In the genomic region with DNA sequence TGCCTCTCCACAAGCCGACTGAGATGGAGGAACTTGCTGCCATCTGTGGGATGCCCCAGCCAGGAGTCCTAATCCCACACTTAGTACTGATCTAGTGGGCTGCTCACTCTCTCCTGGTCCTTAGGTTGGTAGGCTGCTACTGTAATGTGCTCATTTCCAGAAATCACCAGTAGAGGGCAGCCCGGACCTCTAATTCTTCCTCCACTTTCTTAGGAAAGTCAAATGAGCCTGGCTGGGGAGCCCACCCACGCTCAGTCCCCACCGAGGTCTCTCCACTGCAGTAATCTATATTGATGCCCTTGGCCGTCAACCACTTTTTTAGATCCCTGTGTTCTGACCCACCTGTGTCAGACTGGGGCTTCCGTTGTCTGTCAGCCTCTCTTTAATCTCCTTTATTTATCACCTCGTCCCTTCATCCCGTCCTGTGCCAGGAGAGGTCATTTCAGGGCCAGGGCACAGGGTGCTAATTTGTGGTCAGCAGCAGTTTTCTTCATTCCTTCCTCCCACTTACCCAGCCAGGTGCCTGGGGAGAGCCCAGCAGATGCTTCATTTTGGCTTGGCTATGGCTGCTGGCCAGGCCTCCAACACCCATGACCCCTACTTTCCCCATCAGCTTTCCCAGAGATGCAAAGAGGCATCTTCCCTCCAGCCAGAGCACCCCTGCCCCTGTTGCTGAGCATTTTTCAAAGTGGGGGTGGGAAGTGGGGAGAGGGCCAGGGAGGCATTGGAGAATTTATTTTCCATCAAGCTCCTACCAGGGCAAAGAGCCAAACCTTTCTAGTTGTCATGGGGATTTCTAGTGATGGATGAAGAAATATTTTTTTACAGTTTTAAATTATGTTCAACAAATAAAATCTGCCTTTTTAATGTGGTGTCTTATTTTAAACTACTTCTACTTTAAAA, we compare ENCODE assay signal across 7 mouse cellular contexts. TPM values are rescaled to one million over a fixed set of nuclear protein-coding genes. Genes with fewer than 3 reads are reported as not detected.
A peak's percentile ranks its signal among the peaks of the same experiment; 100 is the strongest.
DNase-seq lines count a peak whose midpoint lies in the region; ATAC-seq and TF ChIP-seq lines count a peak whose summit lies in the region.

No protein-coding gene starts in this region.

- H3K27me3 ChIP-seq in lung, embryonic 14.5 days (ENCODE audit: insufficient read depth, low read length), result peaks cover 5% of the 10 kb centered on the region; the same call in 1 of the 2 replicates

- H3K4me1 ChIP-seq in lung, embryonic 14.5 days (ENCODE audit: insufficient read depth), result peaks cover 5% of the 10 kb centered on the region; the same call in 1 of the 2 replicates

- no peak overlapping the region for H3K4me3 ChIP-seq in lung, embryonic 14.5 days (ENCODE audit: low read depth, low read length)

- intact Hi-C loops in heart, postnatal 10 days (cut with DNase I), result loop anchor here (1.0 to 5.0 kb wide), 5 partner anchors 83 to 350 kb away; no protein-coding TSS in a partner anchor

- H3K9ac ChIP-seq in lung, embryonic 14.5 days, result no peak overlapping the region

- no peaks in the 10 kb centered on the region for H3K9me3 ChIP-seq in lung, embryonic 14.5 days (ENCODE audit: low read depth, low read length)

- peaks cover 24% of the 10 kb centered on the region for H3K36me3 ChIP-seq in lung, embryonic 14.5 days (ENCODE audit: insufficient read depth)

- WGBS in lung, embryonic 14.5 days, result 14% methylated on average over 8 of the region's 8 CpGs

- H3K4me2 ChIP-seq in lung, embryonic 14.5 days, result no peak overlapping the region

- peak; percentile 68 for DNase-seq in ES-CJ7 (ENCODE audit: low read depth, low spot score)
- DNase-seq in adrenal gland, adult 2 months, result peak; percentile 61
- DNase-seq in heart, postnatal 10 days, result peak; percentile 84 to 90
- peak; percentile 65 to 86 for DNase-seq in kidney, postnatal 36 days
- peak; percentile 95 for DNase-seq in lung, embryonic 14.5 days
- peak; percentile 72 for DNase-seq in ovary, postnatal 14 days (ENCODE audit: low spot score)

- H3K27ac ChIP-seq in lung, embryonic 14.5 days (ENCODE audit: low read depth), result no peak overlapping the region

- TF ChIP-seq CTCF in lung, embryonic 14.5 days (IDR thresholded peaks at IDR 0.05; ENCODE audit: low read depth), result peak; percentile 81

- 0 out of 2 replicates have a peak, but pooled peaks have one; percentile 46 for ATAC-seq in erythroblast, adult 5-6 weeks (replicated peaks; ENCODE audit: low FRiP score, poor library complexity, severe bottlenecking)
- peak; percentile 58 for ATAC-seq in lung, embryonic 14.5 days (ENCODE audit: insufficient read depth)

RNA-seq across cellular contexts. Expression of a gene that starts 5.2 kb away (rescaled TPM):
- total RNA-seq in adrenal gland, adult 2 months (2021), result 1 to 10 TPM; 5.5 to 7.7 TPM
- polyA plus RNA-seq in adrenal gland, adult 2 months (2012; rRNA removed), result 14.1 and 16.4 TPM in 2 replicates
- total RNA-seq in erythroblast, adult 5-6 weeks (2015; ENCODE audit: low replicate concordance), result not detected in 2 replicates
- total RNA-seq in erythroblast, adult 5-6 weeks (2017; ENCODE audit: low replicate concordance), result not detected in 2 replicates
- 100 to 1,000 TPM; 113 to 155 TPM for total RNA-seq in heart, postnatal 10 days (2021)
- polyA plus RNA-seq in lung, embryonic 14.5 days (2014; fragmentation: Nextera tagmentation; extraction: Ambion mirVana), result 22.5 and 25.6 TPM in 2 replicates

RNA-seq across cellular contexts. Expression of a gene that starts 14.8 kb away (rescaled TPM):
- total RNA-seq in adrenal gland, adult 2 months (2021), result 10 to 100 TPM; 13.1 to 16.7 TPM
- polyA plus RNA-seq in adrenal gland, adult 2 months (2012; rRNA removed), result 19.6 and 23.8 TPM in 2 replicates
- total RNA-seq in erythroblast, adult 5-6 weeks (2015; ENCODE audit: low replicate concordance), result 7.9 and 8.1 TPM in 2 replicates
- 6.1 and 8.0 TPM in 2 replicates for total RNA-seq in erythroblast, adult 5-6 weeks (2017; ENCODE audit: low replicate concordance)
- 10 to 100 TPM; 17.2 to 23.9 TPM for total RNA-seq in heart, postnatal 10 days (2021)
- 32.1 and 34.0 TPM in 2 replicates for polyA plus RNA-seq in lung, embryonic 14.5 days (2014; fragmentation: Nextera tagmentation; extraction: Ambion mirVana)

RNA-seq across cellular contexts. Expression of a gene that starts 15.1 kb away (rescaled TPM):
- 10 to 100 TPM in 1 of 2 experiments, 1 to 10 TPM in 1; 9.6 to 10.5 TPM for total RNA-seq in adrenal gland, adult 2 months (2021)
- 12.3 and 13.0 TPM in 2 replicates for polyA plus RNA-seq in adrenal gland, adult 2 months (2012; rRNA removed)
- total RNA-seq in erythroblast, adult 5-6 weeks (2015; ENCODE audit: low replicate concordance), result 2.5 and 3.3 TPM in 2 replicates
- total RNA-seq in erythroblast, adult 5-6 weeks (2017; ENCODE audit: low replicate concordance), result 0.14 and 0.17 TPM in 2 replicates
- total RNA-seq in heart, postnatal 10 days (2021), result 10 to 100 TPM; 12.2 to 13.9 TPM
- 9.2 and 10.9 TPM in 2 replicates for polyA plus RNA-seq in lung, embryonic 14.5 days (2014; fragmentation: Nextera tagmentation; extraction: Ambion mirVana)

RNA-seq across cellular contexts. Expression of a gene that starts 36.5 kb away (rescaled TPM):
- under 1 TPM; 0.59 to 0.95 TPM for total RNA-seq in adrenal gland, adult 2 months (2021)
- polyA plus RNA-seq in adrenal gland, adult 2 months (2012; rRNA removed), result 0.28 and 0.45 TPM in 2 replicates
- total RNA-seq in erythroblast, adult 5-6 weeks (2015; ENCODE audit: low replicate concordance), result not detected in 2 replicates
- total RNA-seq in erythroblast, adult 5-6 weeks (2017; ENCODE audit: low replicate concordance), result not detected in 2 replicates
- not detected for total RNA-seq in heart, postnatal 10 days (2021)
- 0.37 and 0.53 TPM in 2 replicates for polyA plus RNA-seq in lung, embryonic 14.5 days (2014; fragmentation: Nextera tagmentation; extraction: Ambion mirVana)

RNA-seq across cellular contexts. Expression of a gene that starts 40.5 kb away (rescaled TPM):
- 1 to 10 TPM in 1 of 2 experiments, under 1 TPM in 1; 0.55 to 1.1 TPM for total RNA-seq in adrenal gland, adult 2 months (2021)
- 0.57 and 0.71 TPM in 2 replicates for polyA plus RNA-seq in adrenal gland, adult 2 months (2012; rRNA removed)
- not detected in 2 replicates for total RNA-seq in erythroblast, adult 5-6 weeks (2015; ENCODE audit: low replicate concordance)
- not detected in 2 replicates for total RNA-seq in erythroblast, adult 5-6 weeks (2017; ENCODE audit: low replicate concordance)
- 1 to 10 TPM; 1.5 to 3.2 TPM for total RNA-seq in heart, postnatal 10 days (2021)
- polyA plus RNA-seq in lung, embryonic 14.5 days (2014; fragmentation: Nextera tagmentation; extraction: Ambion mirVana), result 0.28 and 0.69 TPM in 2 replicates

Comparison
In these comparisons a context has a peak if more than half of its experiments do, and no peak if none do; other contexts are left out.
1. RNA of a gene that starts 5.2 kb away (total RNA-seq): 113 to 155 TPM in heart, postnatal 10 days; 5.5 to 7.7 TPM in adrenal gland, adult 2 months and not detected in erythroblast, adult 5-6 weeks; every median in the first group is over 10 times any median in the second.
2. Peak in every context shown above with its lines, with median percentiles within 50 percentile points of each other: DNase-seq.